Mouse (Mus musculus) neural tube, embryonic 12.5 days (tissue): ENCODE results near the gene Pck2. TPM values are rescaled to one million over a fixed set of nuclear protein-coding genes. Genes with fewer than 3 reads are reported as not detected.

Experiments used
- ATAC-seq: fragments of 200-750 bp; cut with Nextera tagmentation; 2 replicates; pipeline ENCODE4 v1.8.0; 2017; ENCODE audit warnings: low read depth, mild to moderate bottlenecking, moderate TSS enrichment, moderate library complexity; ENCODE audit not compliant: low FRiP score
- H3K27ac ChIP-seq: fragments of 300-500 bp; sonication (generic); 2 replicates; pipeline ENCODE4 v1.5.1; 2016
- H3K27me3 ChIP-seq: fragments of 300-500 bp; sonication (generic); replicated peaks from 2 replicates; pipeline ENCODE4 v1.6.1; 2016; ENCODE audit warnings: mild to moderate bottlenecking
- H3K36me3 ChIP-seq: fragments of 300-500 bp; sonication (generic); 2 replicates; pipeline ENCODE4 v1.6.1; 2016; ENCODE audit warnings: mild to moderate bottlenecking
- H3K4me1 ChIP-seq: fragments of 300-500 bp; sonication (generic); 2 replicates; pipeline ENCODE4 v1.6.1; 2016
- H3K4me2 ChIP-seq: fragments of 300-500 bp; sonication (generic); replicated peaks from 2 replicates; pipeline ENCODE4 v1.6.1; 2016; ENCODE audit warnings: mild to moderate bottlenecking
- H3K4me3 ChIP-seq: fragments of 300-500 bp; sonication (generic); 2 replicates; pipeline ENCODE4 v1.5.1; 2016
- H3K9ac ChIP-seq: fragments of 300-500 bp; sonication (generic); 2 replicates; pipeline ENCODE4 v1.6.1; 2016; ENCODE audit warnings: mild to moderate bottlenecking
- H3K9me3 ChIP-seq: fragments of 300-500 bp; sonication (generic); 2 replicates; pipeline ENCODE4 v1.6.1; 2016; ENCODE audit warnings: mild to moderate bottlenecking
- WGBS: fragments of 180-500 bp; shearing (Covaris S2); methylation state at CpG from one replicate; pipeline ENCODE4 v1.1.7; 2016; 5-methylcytosine and 5-hydroxymethylcytosine counted together
- polyA plus RNA-seq: library from polyadenylated mRNA; unstranded; fragments of >200 nt; fragmentation: Nextera tagmentation; extraction: Ambion mirVana; gene quantifications from 2 replicates; pipeline ENCODE4 v1.2.1, GENCODE M21; 2016

The Pck2 gene
- polyA plus RNA-seq, 1 experiment from 2014 or later, result 18.2 TPM

DNA sequence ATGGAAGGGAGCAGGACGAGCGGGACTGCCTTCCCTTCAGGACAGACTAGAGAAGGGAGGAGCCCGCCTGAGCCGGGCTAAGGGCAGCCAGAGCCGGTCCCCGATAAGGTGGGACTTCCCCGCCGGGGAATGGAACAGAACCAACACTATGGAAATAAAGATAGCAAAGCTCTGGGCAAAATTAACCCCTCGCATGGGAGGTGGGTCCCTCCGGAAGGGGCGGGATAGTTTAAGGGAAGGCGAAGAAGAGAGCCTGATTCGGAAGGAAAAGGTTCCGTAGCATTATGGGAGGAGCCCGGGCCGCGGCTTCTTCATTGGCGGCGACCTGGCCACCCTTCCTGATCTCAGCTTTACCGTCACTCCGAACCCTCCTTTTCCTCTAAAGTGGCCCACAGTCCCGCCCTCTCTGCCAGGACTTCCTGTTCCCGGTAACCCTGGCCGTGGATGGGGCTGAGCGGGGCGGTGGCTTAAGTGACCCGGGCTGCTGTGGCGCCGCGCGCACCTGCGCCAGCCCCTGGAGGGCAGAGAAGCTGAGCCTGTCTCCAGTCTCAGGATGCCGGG, 51.3 kb downstream of the Pck2 start, which contains the start of gene Rnf31:
Gene Rnf31, plus strand, starts transcription at position 378 of the 561 bp plus-strand sequence.
- peak within 1 kb of the TSS; percentile 98 for H3K4me2 ChIP-seq
- peak within 1 kb of the TSS; percentile 67 for H3K27ac ChIP-seq
- peaks cover 29% of the 10 kb centered on the region for H3K4me1 ChIP-seq
- H3K9me3 ChIP-seq, result no peaks in the 10 kb centered on the region
- peak; percentile 91 for ATAC-seq
- under 1% methylated on average over 33 of the region's 33 CpGs for WGBS
- peaks cover 41% of the 10 kb centered on the region for H3K36me3 ChIP-seq
- peak within 1 kb of the TSS; percentile 87 for H3K4me3 ChIP-seq
- H3K27me3 ChIP-seq, result no peaks in the 10 kb centered on the region
- peak within 1 kb of the TSS; percentile 86 for H3K9ac ChIP-seq

DNA sequence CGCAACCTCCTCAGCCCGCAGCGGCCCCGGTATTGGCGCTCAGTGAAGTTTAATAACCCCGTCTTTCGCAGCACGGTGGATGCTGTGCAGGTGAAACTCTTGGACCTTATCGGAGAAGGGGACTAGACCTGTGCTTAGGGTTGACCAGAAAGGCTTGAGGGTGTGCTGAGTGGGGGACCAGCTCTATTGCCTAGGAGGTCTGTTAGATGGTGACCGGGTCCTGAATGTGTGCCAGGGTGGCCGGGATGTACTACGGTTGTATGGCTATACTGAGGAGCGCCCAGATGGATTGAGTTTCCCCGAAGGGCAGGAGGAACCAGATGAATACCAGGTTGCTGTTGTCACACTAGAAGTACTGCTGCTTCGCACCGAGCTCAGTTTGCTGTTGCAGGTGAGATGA, 52.2 kb downstream of the Pck2 start:
- no peak for ATAC-seq
- 0 out of 2 replicates have a peak overlapping the region, but pooled peaks have one; percentile 64 for H3K27ac ChIP-seq
- peaks cover 29% of the 10 kb centered on the region for H3K4me1 ChIP-seq
- H3K36me3 ChIP-seq, result peaks cover 46% of the 10 kb centered on the region
- H3K9ac ChIP-seq, result peak overlapping the region; percentile 86
- H3K4me2 ChIP-seq, result peak overlapping the region; percentile 98
- no peaks in the 10 kb centered on the region for H3K9me3 ChIP-seq
- peak overlapping the region; percentile 87 for H3K4me3 ChIP-seq
- H3K27me3 ChIP-seq, result no peaks in the 10 kb centered on the region
- WGBS, result 5% methylated on average over 16 of the region's 16 CpGs

DNA sequence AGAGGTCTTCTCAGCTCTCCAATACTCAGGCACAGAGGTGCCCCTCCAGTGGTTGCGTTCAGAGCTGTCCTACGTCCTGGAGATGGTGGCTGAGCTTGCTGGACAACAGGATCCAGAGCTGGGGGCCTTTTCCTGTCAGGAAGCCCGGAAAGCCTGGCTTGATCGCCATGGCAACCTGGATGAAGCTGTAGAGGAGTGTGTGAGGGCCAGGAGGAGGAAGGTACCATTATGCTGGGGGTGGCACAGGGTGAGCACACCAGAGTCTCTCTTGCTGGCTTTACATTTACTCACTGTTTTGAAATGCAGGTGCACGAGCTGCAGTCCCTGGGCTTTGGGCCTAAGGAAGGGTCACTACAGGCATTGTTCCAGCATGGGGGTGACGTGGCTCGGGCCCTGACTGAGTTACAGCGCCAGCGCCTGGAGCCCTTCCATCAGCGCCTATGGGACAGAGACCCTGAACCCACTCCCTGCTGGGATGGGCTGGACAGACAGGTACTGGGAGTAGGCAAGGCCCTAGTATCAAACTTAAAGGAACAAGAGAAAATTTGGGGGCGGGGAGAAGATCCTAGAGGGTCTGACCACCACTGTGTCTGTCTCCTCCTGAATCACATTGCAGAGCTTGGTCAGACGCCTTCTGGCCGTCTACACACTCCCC, 56.1 kb downstream of the Pck2 start:
- no peak for ATAC-seq

DNA sequence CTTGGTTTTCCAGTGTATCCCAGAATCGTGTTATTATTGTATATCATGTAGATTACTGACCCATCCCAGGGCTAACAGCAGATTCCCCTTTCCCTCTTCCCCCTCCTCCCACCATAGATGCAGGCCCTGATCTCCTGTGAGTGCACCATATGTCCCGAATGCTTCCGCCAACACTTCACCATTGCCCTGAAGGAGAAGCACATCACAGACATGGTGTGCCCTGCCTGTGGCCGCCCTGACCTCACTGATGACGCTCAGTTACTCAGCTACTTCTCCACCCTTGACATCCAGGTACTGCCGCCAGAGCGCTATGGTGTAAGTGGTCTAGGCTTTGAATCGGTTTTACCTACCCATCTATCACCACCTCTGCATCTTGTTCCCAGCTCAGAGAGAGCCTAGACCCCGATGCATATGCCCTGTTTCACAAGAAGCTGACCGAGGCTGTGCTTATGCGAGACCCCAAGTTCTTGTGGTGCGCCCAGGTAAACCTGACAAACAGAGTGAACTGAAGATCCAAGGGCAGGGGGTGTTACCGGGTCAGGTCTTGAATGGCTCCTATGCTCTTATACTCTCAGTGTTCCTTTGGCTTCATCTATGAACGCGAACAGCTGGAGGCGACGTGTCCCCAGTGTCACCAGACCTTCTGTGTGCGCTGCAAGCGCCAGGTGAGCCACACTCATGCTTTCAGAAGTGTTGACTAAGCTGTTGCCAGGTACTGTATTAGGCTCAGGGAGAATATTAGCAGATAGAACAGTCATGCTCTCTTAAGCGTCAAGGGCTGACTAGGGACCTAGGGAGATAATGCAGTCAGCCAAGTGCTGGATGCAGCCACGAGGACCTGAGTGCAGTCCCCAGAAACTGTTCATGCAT, 58.7 kb downstream of the Pck2 start:
- H3K4me1 ChIP-seq, result no peaks in the 10 kb centered on the region
- H3K9me3 ChIP-seq, result no peaks in the 10 kb centered on the region
- H3K27ac ChIP-seq, result no peak overlapping the region
- no peak overlapping the region for H3K4me2 ChIP-seq
- H3K27me3 ChIP-seq, result no peaks in the 10 kb centered on the region
- no peak overlapping the region for H3K4me3 ChIP-seq
- H3K36me3 ChIP-seq, result peaks cover 87% of the 10 kb centered on the region
- ATAC-seq, result no peak
- 94% methylated on average over 21 of the region's 21 CpGs for WGBS
- H3K9ac ChIP-seq, result peak overlapping the region; percentile 23; the same call in 1 of the 2 replicates

More for the DNA sequence above, 56.1 kb downstream of the Pck2 start:
- H3K4me1 ChIP-seq, result peaks cover 20% of the 10 kb centered on the region
- WGBS, result 78% methylated on average over 13 of the region's 13 CpGs
- no peak overlapping the region for H3K4me2 ChIP-seq
- peaks cover 63% of the 10 kb centered on the region for H3K36me3 ChIP-seq
- no peaks in the 10 kb centered on the region for H3K27me3 ChIP-seq
- H3K9ac ChIP-seq, result no peak overlapping the region
- no peak overlapping the region for H3K27ac ChIP-seq
- H3K4me3 ChIP-seq, result no peak overlapping the region
- H3K9me3 ChIP-seq, result no peaks in the 10 kb centered on the region

Other genes with a start within 250 kb of the Pck2 start
- 41.5 and 41.7 TPM in 2 replicates for gene Dhrs4, start 61.5 kb upstream of the Pck2 start, polyA plus RNA-seq
- gene Carmil3, start 49.6 kb upstream of the Pck2 start, polyA plus RNA-seq, result 16.1 and 16.8 TPM in 2 replicates
- 1.4 and 2.4 TPM in 2 replicates for gene Cpne6, start 29.8 kb upstream of the Pck2 start, polyA plus RNA-seq
- 0.10 and 0.19 TPM in 2 replicates for gene Nrl, start 15.3 kb upstream of the Pck2 start, polyA plus RNA-seq
- gene Dcaf11, start 19.7 kb downstream of the Pck2 start, polyA plus RNA-seq, result 103 and 105 TPM in 2 replicates
- not detected in 2 replicates for gene A730061H03Rik, start 20.1 kb downstream of the Pck2 start, polyA plus RNA-seq
- gene Fitm1, start 35.4 kb downstream of the Pck2 start, polyA plus RNA-seq, result 4.0 and 4.3 TPM in 2 replicates
- gene Psme1, start 37.9 kb downstream of the Pck2 start, polyA plus RNA-seq, result 120 and 128 TPM in 2 replicates
- 8.9 and 12.7 TPM in 2 replicates for gene Emc9, start 45.0 kb downstream of the Pck2 start, polyA plus RNA-seq
- 212 and 223 TPM in 2 replicates for gene Psme2, start 50.8 kb downstream of the Pck2 start, polyA plus RNA-seq
- gene Rnf31, start 51.4 kb downstream of the Pck2 start, polyA plus RNA-seq, result 17.8 and 21.0 TPM in 2 replicates
- gene Irf9, start 63.3 kb downstream of the Pck2 start, polyA plus RNA-seq, result 8.8 and 9.0 TPM in 2 replicates
- gene Rec8, start 77.8 kb downstream of the Pck2 start, polyA plus RNA-seq, result 20.6 and 22.8 TPM in 2 replicates
- gene Ipo4, start 95.7 kb downstream of the Pck2 start, polyA plus RNA-seq, result 73.7 and 85.6 TPM in 2 replicates
- 2.1 and 3.6 TPM in 2 replicates for gene Gm49378, start 97.6 kb downstream of the Pck2 start, polyA plus RNA-seq
- gene Tm9sf1, start 103.5 kb downstream of the Pck2 start, polyA plus RNA-seq, result 62.7 and 68.6 TPM in 2 replicates
- gene Tssk4, start 109.9 kb downstream of the Pck2 start, polyA plus RNA-seq, result 0.53 and 0.77 TPM in 2 replicates
- gene Mdp1, start 120.2 kb downstream of the Pck2 start, polyA plus RNA-seq, result 70.1 and 71.0 TPM in 2 replicates
- 60.7 and 61.6 TPM in 2 replicates for gene Gmpr2, start 131.7 kb downstream of the Pck2 start, polyA plus RNA-seq
- gene Nedd8, start 131.9 kb downstream of the Pck2 start, polyA plus RNA-seq, result 555 and 567 TPM in 2 replicates
- 44.1 and 45.7 TPM in 2 replicates for gene Tinf2, start 141.6 kb downstream of the Pck2 start, polyA plus RNA-seq
- 0.34 and 0.36 TPM in 2 replicates for gene Tgm1, start 173.7 kb downstream of the Pck2 start, polyA plus RNA-seq
- gene Rabggta, start 182.0 kb downstream of the Pck2 start, polyA plus RNA-seq, result 42.0 and 46.3 TPM in 2 replicates
- 74.1 and 81.8 TPM in 2 replicates for gene Dhrs1, start 205.4 kb downstream of the Pck2 start, polyA plus RNA-seq
- 44.2 and 47.0 TPM in 2 replicates for gene Nop9, start 205.4 kb downstream of the Pck2 start, polyA plus RNA-seq
- 0.30 TPM in 1 of 2 replicates, not detected in the other for gene Cideb, start 218.2 kb downstream of the Pck2 start, polyA plus RNA-seq
- gene Ltb4r2, start 221.2 kb downstream of the Pck2 start, polyA plus RNA-seq, result 0.37 and 0.52 TPM in 2 replicates
- gene Ltb4r1, start 225.7 kb downstream of the Pck2 start, polyA plus RNA-seq, result 0.23 and 0.37 TPM in 2 replicates
- 9.2 and 10.1 TPM in 2 replicates for gene Adcy4, start 243.8 kb downstream of the Pck2 start, polyA plus RNA-seq
- gene Ripk3, start 248.6 kb downstream of the Pck2 start, polyA plus RNA-seq, result 7.9 and 8.7 TPM in 2 replicates